Mouse (Mus musculus) ovary, postnatal 14 days (tissue): ENCODE data around the gene Traf5.

Source experiments
- DNase-seq: peaks from one replicate; pipeline ENCODE4 v3.0.0; 2022; ENCODE audit warnings: low spot score

The Traf5 gene

DNA sequence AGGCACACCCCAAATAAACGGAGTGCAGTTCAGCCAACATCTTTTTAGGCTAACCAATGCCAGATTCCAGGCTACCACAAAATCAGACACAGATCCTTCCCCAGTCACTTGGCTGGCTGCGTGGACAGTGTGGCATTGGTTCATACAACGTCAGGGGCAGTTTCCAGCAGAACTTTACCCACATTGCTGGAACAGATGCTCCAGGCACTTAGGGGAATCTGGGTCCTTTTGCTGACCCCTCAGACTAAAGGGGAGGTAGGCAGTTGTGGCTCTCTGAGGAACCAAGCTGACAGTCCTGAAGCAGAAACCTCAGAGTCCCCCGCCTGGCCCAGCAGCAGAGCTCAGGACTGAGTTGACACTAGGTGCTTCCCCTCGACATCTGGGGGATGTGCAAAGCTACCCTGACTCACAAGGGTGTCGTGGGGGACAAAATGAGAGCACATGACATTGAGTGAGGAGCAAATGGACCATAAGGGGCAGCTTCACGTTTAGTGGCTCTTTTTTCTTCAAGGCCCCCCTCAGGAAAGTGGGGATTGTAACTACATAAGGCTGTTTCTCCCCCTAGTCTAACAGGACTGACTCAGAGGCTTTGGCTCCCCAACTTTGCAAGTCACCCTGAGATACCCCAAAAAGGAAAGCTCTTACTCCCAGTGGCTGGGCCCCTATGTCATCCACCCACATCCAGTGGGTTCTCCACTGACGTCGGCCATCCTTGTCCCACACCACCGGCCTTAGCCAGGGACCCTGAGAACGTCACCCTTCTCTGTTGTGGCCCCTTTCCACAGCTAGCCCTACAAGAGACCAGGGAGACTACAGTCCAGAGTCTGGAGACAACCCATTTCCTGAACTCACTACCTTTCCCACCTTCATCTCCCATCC lies 1.4 kb downstream of the Traf5 start:
- no peak for DNase-seq

DNA sequence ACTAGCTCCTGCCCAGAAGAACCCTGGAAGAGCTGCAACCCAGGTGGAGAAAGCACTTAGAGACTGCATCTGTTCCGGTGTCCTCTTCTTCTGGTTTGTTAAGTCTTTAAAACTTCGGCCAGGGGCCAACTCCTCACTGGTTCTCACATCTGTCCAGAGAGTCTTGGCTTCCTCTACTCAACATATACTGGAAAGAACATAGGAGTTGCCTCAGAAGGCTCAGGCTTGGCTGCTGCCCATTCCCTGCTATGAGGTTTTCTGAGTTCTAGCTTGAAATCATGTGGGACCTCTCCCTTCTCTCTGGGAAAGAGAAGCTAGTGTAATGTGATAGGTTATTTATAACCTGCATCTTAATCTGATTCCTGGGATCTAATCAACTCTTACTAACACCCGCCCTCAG lies 2.1 kb downstream of the Traf5 start:
- no peak for DNase-seq

DNA sequence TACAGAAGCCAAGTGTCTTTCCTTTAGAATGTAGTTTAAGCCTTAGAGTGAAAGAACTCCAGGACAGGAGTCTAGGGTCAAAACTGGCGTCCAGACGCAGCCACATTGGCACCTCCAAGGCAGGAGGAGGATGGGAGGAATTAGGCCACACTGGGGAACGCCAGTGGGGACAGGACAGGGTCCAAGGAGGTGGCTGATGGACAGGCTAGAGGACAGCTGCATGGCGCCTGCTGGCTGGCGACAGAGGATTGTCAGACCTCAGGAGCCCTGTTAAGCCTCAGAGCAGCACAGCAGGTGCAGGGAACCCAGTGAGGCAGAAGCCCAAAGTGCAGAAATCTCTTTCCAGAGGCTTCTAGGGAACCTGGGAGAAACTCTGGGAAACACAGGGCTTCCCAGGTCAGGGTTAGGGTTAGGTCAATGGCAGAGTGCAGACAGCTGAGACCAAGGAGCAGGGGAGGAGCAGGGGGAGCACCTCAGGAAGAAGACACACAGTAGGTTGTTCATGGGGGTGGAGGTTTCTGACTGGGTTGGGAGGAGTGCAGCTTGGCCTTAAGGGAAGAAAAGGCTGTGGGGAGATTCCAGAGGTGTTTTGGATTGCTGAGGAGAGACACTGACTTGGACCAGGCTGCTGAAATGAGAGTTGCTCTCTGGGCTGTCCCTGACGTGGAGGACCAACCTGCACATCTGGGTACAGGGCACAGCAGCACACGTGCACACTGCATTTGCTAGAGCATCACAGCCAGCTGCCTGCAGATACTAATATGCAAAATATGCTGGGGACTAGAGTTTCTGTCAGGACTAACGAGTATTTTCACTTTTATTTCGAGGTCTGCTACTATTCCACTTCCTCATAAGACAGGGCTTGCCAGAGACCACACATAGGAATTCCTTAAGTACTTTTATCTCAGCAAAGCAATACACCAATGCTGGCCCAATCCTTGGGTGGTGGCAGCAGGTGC lies 2.9 kb downstream of the Traf5 start:
- DNase-seq = no peak

DNA sequence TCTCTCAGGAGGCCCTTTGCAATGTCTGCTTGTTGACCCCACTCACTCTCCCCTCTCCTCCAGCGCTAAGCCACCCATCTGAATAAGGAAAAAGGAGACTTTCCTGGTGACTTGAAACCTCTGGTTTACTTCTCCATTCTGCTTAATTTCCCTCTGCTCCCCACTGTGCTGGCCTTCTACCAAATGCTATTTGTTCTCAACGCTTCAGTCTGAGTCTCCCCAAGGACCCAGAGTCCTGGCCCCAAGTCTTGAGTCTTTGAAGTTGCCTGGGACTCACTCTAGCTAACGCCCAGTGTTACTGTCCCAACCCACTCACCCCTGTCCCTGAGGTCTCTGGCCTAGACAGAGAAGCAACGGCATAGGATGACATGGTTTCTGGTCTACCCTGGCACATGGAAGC lies 4.3 kb downstream of the Traf5 start:
- no peak for DNase-seq

DNA sequence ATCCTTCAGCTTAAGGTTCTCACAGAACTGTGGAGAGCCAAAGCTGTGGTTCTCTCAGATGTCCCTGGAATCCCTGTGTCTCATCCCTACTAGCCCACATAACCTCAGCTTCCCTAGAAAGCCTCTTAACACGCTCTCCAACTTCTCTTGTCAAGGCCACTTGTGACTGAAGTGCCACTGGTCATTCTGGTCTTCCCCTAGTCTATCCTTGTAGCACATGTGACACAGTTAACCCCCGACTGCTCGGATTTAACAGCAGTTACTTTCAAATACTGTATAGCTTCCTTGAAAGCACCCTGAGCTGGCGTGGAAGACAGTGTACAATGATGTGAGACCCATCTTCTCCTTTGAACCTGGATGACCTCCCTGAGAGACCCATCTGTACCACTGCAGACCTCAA lies 5.3 kb downstream of the Traf5 start:
- DNase-seq = no peak

DNA sequence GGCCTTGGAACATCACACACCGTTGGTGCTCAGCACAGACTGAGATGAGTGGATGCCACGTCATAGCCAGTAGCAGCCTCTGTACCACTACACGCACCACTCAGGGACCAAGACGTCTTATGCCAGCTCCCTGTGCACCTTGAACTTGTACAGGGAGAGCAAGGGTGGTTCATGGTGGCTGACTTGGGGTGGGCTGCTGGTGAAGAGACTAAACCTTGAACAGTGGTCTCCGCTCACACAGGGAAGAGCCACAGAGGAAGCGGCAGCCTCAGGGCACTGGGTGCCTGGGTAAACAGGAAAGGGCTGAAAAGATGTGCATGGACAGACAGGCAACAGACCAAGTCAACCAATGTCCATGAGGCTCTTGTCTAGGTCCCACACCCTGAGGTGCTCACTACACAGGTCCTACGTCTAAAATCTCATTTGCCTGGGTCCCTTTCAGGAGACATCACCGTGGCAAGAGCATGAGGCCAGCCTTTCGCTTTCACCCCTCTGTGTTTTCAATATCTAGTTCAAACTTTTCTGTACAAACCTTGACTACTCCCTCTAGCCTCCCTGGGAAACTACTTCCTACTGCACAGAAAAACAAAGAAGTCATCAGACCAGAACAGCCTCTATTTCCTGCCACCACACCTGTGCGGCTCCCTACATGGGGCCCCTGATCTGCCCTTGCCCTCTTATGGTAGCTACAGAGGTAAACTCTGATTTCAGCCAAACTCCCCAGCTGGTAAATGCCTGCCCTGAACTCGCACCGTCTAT lies 5.9 kb downstream of the Traf5 start:
- no peak for DNase-seq

DNA sequence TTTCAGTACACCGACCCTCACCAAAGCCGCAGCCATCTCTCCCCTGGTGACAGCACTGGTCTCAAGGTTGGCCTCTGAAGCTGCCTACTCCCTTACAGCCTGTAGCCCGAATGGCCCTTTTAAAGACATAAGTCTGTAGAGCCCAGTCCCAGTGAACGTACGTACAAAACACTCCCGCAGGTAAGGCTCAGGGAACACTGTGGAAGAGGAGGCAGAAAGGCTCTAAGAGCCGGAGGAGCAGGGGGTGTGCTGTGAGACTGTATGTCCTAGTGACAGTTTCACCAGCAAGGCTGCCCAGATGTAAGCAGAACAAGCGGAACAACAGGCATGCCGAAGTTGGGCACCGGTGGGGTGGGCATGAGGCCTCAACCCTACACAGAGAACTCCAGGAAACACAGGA lies 7.1 kb downstream of the Traf5 start:
- no peak for DNase-seq

DNA sequence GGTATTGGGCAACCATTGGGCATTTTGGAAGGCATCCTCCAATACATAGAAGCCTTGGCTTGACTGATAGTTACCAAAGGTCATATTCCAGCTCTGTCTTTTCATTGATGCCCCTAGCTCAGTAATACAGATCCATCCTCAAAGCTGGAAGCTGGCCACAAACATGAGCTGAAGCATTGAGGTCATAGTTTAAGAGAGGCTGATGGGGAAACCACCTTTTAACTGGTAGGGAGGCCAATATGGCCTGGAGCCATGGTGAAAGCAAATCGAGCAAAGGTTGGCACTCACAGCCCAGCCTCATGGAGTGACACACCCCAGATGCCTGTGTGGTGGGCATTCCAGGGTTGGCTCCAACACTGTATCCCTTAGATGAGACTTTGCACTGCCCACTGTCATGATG lies 9.7 kb downstream of the Traf5 start:
- no peak for DNase-seq

DNA sequence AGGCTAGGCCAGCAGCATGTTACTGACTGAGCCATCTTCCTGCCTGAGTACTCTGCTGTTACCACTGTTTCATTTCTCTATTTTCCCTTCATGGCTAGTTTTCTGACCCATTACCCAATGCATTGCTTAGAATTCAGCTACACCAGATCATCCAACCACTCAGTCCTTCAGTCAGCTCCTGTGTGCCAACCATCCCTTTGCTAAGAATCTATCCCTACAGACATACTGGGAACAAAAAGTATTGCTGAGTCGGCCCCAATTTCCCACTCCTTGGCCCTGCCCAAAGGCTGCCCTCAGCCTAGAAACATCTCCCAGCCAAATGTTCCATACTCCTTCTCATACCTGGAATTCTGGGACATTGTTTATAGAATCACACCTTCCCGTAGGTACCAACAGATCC lies 11.2 kb downstream of the Traf5 start:
- DNase-seq = no peak

DNA sequence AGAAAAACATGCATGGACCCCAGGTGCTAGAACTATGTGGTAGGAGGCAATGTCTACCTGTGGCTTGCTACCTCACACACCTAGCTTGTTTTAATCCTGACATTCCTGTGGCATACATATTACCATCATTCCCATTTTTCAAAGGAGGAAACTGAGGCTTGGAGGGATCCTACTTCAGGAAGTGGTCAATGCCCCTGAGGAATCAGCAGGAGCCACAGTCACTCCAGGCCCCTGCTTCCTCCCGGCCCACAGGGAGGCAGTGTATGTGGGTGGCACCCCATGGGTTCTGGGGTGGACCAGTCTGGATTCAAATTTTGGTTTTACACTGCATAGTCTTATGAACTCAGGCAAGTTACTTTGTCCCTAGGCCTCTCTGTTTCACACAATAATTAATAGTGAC lies 13.2 kb downstream of the Traf5 start:
- no peak for DNase-seq

DNA sequence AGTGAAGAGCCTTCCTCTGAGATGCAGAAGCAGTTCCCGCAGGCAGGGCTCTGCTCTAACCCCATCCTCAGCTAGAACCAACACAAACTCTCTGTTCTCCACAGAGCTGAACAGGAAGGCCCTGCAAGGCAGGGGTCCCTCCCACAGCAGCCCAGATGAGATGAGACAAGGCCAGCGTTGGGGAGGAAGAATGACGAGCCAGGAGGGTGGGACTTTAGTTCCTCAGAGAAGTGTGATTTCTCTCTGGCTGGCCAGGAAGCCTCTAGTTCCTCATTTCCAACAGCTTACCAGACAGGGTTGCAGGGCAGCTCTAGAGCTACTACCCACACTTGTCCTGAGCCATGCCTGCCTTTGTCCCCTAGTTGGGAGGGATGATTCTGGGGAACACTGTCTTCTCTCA lies 14.0 kb downstream of the Traf5 start:
- DNase-seq = no peak

DNA sequence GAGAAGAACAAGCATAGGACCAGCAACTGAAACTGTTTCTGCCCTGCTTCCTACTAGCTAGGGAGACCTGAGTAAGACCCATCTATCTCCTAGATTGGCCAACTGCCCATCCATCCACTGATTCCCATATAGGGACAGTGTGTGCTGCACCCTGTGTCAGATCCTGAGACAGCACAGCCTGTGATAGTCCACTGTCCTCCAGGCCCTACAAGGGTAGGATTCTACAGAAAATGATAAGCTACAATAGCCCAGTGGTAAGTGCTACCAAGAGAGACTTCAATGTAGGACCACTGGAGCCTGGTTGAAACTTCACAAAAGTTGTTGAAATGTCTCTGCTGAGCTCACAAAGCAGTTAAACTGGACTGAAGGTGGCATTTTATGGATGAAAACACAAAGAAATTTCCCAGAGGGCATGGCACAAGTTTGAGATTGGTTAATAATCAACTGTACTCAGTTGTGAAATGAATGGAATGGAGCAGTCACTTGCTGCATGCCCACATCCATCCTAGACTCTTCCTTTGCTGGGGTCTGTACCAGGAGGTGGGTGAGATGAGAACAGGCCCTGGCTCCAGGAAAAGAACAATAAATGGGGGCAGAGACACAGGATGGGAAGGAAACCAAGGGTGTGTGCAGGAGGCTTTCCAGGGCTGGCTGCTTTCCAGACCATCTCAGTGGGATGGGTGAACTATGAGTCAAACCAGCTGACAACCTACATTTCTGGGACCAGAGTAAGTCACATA lies 15.4 kb downstream of the Traf5 start:
- no peak for DNase-seq

DNA sequence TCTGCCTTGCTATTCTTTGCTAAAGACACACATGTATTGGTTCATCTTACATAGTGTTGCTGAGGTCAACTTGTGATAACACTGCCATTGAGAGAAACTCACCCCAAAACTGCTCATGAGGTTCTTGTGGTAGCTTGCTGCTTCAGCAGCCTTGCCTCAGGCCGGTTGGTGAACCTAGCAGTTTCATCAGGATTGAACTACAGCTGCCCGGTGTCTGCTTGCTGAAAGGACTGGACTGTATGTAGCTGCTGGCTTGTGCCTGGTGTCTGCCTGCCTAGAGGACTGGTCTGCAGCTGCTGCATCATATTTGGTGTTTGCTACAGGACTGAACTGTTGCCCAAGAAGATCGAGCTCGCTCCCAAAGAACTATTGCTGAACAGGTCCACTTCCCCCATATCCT lies 16.3 kb downstream of the Traf5 start:
- DNase-seq = no peak

DNA sequence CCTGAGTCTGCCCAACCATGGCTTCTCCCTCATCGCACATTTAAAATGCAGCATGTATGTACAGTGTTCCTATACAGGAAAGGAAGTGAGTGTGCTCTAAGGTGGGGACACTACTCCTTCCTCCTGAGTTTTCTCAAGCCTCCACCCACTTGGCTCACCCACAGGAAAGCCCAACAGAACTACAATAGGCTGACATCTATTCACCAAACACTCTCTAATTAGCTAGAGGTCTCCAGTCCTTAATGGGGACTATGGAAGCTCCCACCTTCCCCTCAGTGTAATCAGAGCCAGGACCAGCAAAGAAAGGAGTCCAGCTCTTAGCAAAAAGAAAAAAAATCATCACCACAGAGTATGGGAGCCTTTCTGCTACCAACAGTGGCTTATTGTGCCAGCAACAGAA lies 17.5 kb downstream of the Traf5 start:
- no peak for DNase-seq

DNA sequence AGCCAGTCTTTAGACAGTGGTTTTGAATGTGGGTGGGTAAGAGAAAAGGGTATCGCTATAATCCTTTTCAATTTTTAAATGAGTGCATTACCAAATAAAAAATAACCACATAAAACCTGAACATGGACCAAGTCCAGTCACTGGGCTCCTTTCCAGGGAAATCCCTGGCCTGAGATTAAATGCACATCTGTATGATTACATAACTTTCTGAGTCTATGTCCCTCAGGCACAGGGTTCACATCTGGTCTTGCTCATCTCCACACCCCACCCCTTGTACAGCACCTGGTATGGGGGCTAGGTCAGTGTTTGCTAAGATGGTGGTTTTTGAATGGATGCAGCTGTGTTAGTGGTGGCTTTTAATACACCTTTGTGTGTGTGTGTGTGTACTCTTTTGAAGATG lies 19.9 kb downstream of the Traf5 start:
- DNase-seq = no peak

DNA sequence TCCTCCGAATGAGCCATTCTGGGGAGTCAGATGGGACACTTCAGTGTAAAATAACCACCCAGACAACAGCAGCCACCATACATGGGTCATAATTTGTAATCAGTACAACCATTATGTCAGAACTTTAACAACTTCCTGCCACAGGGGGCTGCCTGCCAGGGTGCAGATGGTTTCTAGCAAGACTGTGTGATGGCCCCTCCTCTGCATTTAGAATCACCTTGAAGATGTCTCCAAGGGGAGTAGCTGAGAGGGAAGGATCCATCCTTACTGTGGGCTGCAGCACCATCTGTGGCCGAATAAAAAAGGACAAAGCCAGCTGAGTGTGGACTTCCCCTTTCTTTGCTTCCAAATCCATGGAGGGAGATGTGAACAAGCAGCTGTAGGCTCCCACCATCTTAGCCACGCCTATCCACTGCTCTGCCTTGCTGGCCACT lies 21.7 kb downstream of the Traf5 start:
- DNase-seq = no peak

DNA sequence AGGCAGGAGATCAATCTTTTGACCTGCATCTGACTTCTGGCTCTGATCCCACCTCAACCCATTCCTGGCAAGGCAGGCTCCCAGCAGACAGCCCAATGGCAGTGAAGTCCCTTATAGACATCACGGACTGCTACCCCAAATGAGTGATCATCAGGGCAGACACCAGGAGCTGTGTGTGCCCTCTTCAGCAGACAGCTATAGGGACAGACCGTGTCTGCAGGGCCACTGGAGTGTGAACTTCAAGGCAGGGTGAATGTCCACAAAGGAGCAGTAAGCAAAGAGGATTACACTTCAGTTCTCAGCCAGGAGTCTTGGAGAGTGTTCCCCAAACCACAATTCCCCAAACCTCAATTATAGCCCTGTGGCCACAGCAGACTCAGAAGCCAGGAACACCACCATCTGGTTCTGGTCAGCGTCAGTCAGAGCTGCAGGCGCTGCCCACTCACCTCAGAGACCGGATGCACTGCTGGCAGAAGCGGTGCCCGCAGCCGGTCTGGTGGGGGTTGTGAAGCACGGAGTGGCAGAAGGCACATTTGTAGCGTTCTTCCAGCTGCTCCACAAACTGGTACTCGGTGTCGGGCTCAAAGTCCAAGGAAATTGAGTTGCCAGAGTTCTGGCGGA lies 22.3 kb downstream of the Traf5 start:
- no peak for DNase-seq

DNA sequence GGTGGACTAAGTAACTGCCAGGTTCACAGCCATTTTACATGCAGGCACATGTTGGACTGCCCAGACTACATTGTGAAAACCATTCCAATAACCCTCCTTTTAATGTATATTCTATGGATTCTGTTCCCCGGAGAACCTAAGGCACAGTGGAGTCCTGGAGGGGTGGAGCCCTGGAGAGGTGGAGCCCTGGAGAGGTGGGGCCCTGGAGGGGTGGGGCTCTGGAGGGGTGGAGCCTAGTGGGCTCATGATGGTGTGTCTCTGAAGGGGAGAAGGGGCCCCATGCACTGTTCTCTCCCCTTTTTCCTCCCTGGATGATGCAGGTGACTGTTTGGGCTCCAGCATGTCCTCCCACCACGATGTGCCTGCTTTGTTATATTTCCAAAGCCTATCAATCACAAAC lies 24.2 kb downstream of the Traf5 start:
- no peak for DNase-seq

DNA sequence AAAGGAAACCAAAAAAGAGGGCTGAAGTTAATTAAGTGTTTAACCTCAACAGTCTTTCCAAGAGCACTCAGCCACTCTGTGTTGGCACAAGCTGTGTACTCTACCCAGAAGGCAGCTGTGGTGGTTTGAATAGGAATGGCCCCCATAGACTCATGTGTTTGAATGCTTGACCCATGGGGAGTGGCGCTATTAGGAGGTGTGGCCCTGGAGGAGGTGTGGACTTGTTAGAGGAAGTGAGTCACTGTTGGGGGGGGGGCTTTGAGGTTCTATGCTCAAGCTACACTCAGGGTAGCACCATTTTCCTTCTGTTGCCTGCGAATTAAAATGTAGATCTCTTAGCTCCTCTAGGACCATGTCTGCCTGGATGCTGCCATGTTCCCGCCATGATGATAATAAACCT lies 25.4 kb downstream of the Traf5 start:
- no peak for DNase-seq

DNA sequence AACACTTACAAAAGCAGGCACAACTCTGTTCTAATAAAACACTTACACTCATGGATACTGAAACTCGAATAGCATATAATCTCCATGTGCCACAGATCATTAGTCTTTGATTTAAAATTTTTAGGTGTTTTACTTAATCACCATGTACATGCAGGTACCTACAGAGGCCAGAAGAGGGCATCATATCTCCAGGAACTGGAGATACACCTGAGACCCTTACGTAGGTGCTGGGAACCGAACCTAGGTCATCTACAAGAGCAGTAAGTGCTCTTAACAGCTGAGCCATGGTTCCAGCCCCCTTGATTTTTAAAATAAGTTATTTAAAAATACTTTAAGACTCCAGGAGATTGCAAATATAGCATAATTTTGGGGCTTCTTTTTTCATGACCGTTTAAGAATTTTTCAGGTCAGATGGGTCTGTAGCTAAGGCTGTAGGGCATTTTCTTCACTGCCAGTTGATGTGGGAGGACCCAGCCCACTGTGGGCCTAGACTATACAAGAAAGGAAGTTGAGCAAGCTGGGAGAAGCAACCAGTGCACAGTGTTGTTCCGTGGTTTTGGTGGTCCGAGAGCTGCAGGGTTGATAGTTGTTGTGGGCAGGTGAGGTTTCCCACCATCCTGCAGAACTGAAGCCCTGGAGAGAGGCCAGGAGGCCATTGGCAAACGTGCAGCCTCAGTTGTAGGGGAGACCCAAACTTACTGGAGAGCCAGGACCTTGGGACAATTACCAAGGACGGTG lies 29.0 kb downstream of the Traf5 start:
- no peak for DNase-seq

DNA sequence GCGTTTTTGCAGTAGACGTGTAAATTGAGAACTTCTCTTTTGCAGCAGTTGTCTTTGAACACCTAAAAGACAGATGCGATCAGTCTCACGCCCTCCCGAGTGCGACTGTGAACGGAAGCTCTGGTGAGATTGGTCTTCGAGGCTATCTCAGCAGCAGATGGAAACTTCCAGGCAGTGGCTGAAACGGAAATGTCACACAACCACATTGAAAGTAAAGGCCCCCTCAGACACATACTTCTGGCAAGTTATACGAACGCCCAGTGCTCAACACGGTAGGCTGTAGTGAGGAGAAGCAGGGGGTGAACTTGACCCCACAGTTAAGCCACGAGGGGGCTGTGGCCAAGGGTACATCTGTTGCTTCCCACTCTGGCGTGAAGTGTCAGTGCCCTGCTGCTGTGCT lies 29.7 kb downstream of the Traf5 start:
- DNase-seq = no peak
